Mouse (Mus musculus): ENCODE data around the gene Gjc2. TPM values are rescaled to one million over a fixed set of nuclear protein-coding genes. Genes with fewer than 3 reads are reported as not detected.

Gjc2 gene
- polyA plus RNA-seq (2012; rRNA removed) = 0.17 and 0.18 TPM in 2 replicates

GRCm38 (mm10) chr11:59182864-59183331 lies at the start of gene Gjc2:
Gene Gjc2, minus strand, starts transcription at chr11:59183213.

GRCm38 (mm10) chr11:59228122-59228953 lies 45.3 kb upstream of the Gjc2 start, which contains the start of gene Arf1:
Gene Arf1, minus strand, starts transcription at chr11:59228270.

GRCm38 (mm10) chr11:59208153-59208831 lies 25.3 kb upstream of the Gjc2 start, which contains the start of gene 2310033P09Rik:
Gene 2310033P09Rik, plus strand, starts transcription at chr11:59208321.

GRCm38 (mm10) chr11:59202081-59202995 lies 19.3 kb upstream of the Gjc2 start, which contains the start of gene Mrpl55:
Gene Mrpl55, plus strand, starts transcription at chr11:59202486.

GRCm38 (mm10) chr11:59192059-59192386 lies 9.0 kb upstream of the Gjc2 start, which contains the start of gene Guk1:
Gene Guk1, minus strand, starts transcription at chr11:59192212.

GRCm38 (mm10) chr11:59163255-59164236 lies 19.5 kb downstream of the Gjc2 start, which contains the start of gene Iba57:
Gene Iba57, minus strand, starts transcription at chr11:59163739.

GRCm38 (mm10) chr11:59135904-59136452 lies 47.0 kb downstream of the Gjc2 start, which contains the start of gene Obscn:
Gene Obscn, minus strand, starts transcription at chr11:59136402.

Other genes starting within 250 kb of the Gjc2 start
- 274 and 477 TPM in 2 replicates for gene Rnf187, start 244.3 kb downstream of the Gjc2 start, polyA plus RNA-seq (2012; rRNA removed)
- 131 and 225 TPM in 2 replicates for gene Hist3h2ba, start 234.3 kb downstream of the Gjc2 start, polyA plus RNA-seq (2012; rRNA removed)
- 35.5 and 38.9 TPM in 2 replicates for gene Hist3h2a, start 228.5 kb downstream of the Gjc2 start, polyA plus RNA-seq (2012; rRNA removed)
- 0.31 and 0.61 TPM in 2 replicates for gene Trim17, start 228.5 kb downstream of the Gjc2 start, polyA plus RNA-seq (2012; rRNA removed)
- 25.3 and 33.0 TPM in 2 replicates for gene Trim11, start 205.1 kb downstream of the Gjc2 start, polyA plus RNA-seq (2012; rRNA removed)
- 0.94 and 2.6 TPM in 2 replicates for gene Obscn, start 46.8 kb downstream of the Gjc2 start, polyA plus RNA-seq (2012; rRNA removed)
- 4.7 and 5.5 TPM in 2 replicates for gene Iba57, start 19.5 kb downstream of the Gjc2 start, polyA plus RNA-seq (2012; rRNA removed)
- gene Guk1, start 9.0 kb upstream of the Gjc2 start, polyA plus RNA-seq (2012; rRNA removed) = 87.2 and 91.3 TPM in 2 replicates
- gene Mrpl55, start 19.3 kb upstream of the Gjc2 start, polyA plus RNA-seq (2012; rRNA removed) = 43.4 and 43.8 TPM in 2 replicates
- 47.7 and 65.5 TPM in 2 replicates for gene 2310033P09Rik, start 25.1 kb upstream of the Gjc2 start, polyA plus RNA-seq (2012; rRNA removed)
- 411 and 507 TPM in 2 replicates for gene Arf1, start 45.1 kb upstream of the Gjc2 start, polyA plus RNA-seq (2012; rRNA removed)
- 1.6 and 3.6 TPM in 2 replicates for gene Wnt3a, start 107.5 kb upstream of the Gjc2 start, polyA plus RNA-seq (2012; rRNA removed)
- gene Wnt9a, start 123.7 kb upstream of the Gjc2 start, polyA plus RNA-seq (2012; rRNA removed) = 5.0 and 5.1 TPM in 2 replicates
- gene Prss38, start 192.4 kb upstream of the Gjc2 start, polyA plus RNA-seq (2012; rRNA removed) = 0.12 TPM in 1 of 2 replicates, not detected in the other